Mouse (Mus musculus) liver, embryonic 14.5 days (tissue): Measurements from ENCODE around the gene Ing5. TPM values are rescaled to one million over a fixed set of nuclear protein-coding genes. Genes with fewer than 3 reads are reported as not detected.
"Not testable (repeated sequence)": the region's sequence is repeated elsewhere in the genome, so short reads cannot be mapped to it uniquely, and the experiment has no call there.

Source experiments
- ATAC-seq: fragments of 200-750 bp; cut with Nextera tagmentation; 2 replicates; pipeline ENCODE4 v1.8.0; 2017; ENCODE audit warnings: moderate number of reproducible peaks, mild to moderate bottlenecking, moderate library complexity; ENCODE audit not compliant: insufficient read depth
- DNase-seq, 3 experiments: peaks; one replicate each; pipeline ENCODE4 v3.0.0-alpha.2; 2012 to 2013; ENCODE audit warnings: low read depth in 3 of 3, low spot score in 3 of 3
- H3K27ac ChIP-seq: fragments of 300-500 bp; sonication (generic); 2 replicates; pipeline ENCODE4 v1.5.1; 2014; ENCODE audit warnings: moderate library complexity, mild to moderate bottlenecking, control low read depth, inconsistent platforms
- H3K27me3 ChIP-seq: fragments of 300-500 bp; sonication (generic); 2 replicates; pipeline ENCODE4 v1.6.1; 2014; ENCODE audit warnings: mild to moderate bottlenecking, low read length, moderate library complexity; ENCODE audit not compliant: control insufficient read depth, insufficient read depth
- H3K36me3 ChIP-seq: fragments of 300-500 bp; sonication (generic); replicated peaks from 2 replicates; pipeline ENCODE4 v1.6.1; 2014; ENCODE audit warnings: low read depth; ENCODE audit not compliant: control insufficient read depth, insufficient read depth
- H3K4me1 ChIP-seq, 2 experiments: fragments of 200-500 bp in 1 of 2; fragments of 300-500 bp in 1 of 2; sonication (generic) in 1 of 2; replicated peaks; 2 replicates each; pipeline ENCODE4 v1.6.1; 2012 to 2014; ENCODE audit warnings: antibody characterized with exemption in 1 of 2, inconsistent platforms in 1 of 2, low read length in 1 of 2; ENCODE audit not compliant: control insufficient read depth in 2 of 2, insufficient read depth in 2 of 2
- H3K4me2 ChIP-seq: fragments of 300-500 bp; sonication (generic); 2 replicates; pipeline ENCODE4 v1.6.1; 2014; ENCODE audit warnings: low read depth, mild to moderate bottlenecking, control low read depth, moderate library complexity
- H3K4me3 ChIP-seq, 2 experiments: fragments of 200-500 bp in 1 of 2; fragments of 300-500 bp in 1 of 2; sonication (generic) in 1 of 2; 2 replicates each; pipeline ENCODE4 v1.5.1; 2012 to 2014; ENCODE audit warnings: low read depth in 2 of 2, low read length in 2 of 2, mild to moderate bottlenecking in 2 of 2, control low read depth in 1 of 2, inconsistent platforms in 1 of 2, moderate library complexity in 1 of 2; ENCODE audit not compliant: insufficient read depth in 1 of 2
- H3K9ac ChIP-seq: fragments of 300-500 bp; sonication (generic); replicated peaks from 2 replicates; pipeline ENCODE4 v1.6.1; 2014; ENCODE audit warnings: mild to moderate bottlenecking, control low read depth, moderate library complexity
- H3K9me3 ChIP-seq: fragments of 300-500 bp; sonication (generic); 2 replicates; pipeline ENCODE4 v1.6.1; 2016; ENCODE audit warnings: low read length, mixed read lengths; ENCODE audit not compliant: control insufficient read depth
- CTCF ChIP-seq: IDR thresholded peaks from 2 replicates; pipeline ENCODE4 v1.5.1; 2016; ENCODE audit warnings: antibody characterized with exemption, low read depth, control low read depth
- EP300 ChIP-seq: IDR thresholded peaks from 2 replicates; pipeline ENCODE4 v1.6.1; 2016; ENCODE audit warnings: antibody characterized with exemption, low read depth
- WGBS: fragments of 180-500 bp; shearing (Covaris S2); extraction: QIAGEN DNeasy Blood & Tissue Kit; methylation state at CpG from one replicate; pipeline ENCODE4 v1.1.7; 2014; ENCODE audit not compliant: insufficient replicate concordance; 5-methylcytosine and 5-hydroxymethylcytosine counted together
- polyA plus RNA-seq, 2 experiments: library from polyadenylated mRNA; depleted of rRNA in 1 of 2; stranded (reverse) in 1 of 2; unstranded in 1 of 2; fragments of >200 nt; fragmentation: Nextera tagmentation in 1 of 2; extraction: Ambion mirVana in 1 of 2; gene quantifications; 2 replicates each; pipeline versions ENCODE4 v1.2.1 to v1.2.3; 2012 to 2014

Ing5 gene
- polyA plus RNA-seq, 2 experiments: 6.9 to 7.6 TPM

DNA sequence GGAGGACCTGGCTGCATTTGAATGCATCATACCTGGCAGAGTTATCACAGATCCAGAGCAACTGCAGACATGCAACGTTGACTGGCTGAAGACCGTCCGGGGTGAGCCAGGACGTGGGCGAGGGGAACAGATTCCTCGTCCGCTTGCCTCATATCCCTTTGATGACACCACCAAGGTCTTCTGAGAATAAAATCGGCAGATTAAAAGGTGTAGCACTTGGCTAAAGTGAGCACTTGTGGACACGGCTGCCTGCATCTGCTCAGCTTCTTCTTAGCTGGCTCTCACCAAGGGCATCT is 22.7 kb downstream of the Ing5 start:
- ATAC-seq (no peak), DNase-seq (no peak)
- WGBS: 87% methylated on average over 9 of the region's 9 CpGs
- Histone ChIP-seq H3K27ac (no peak overlapping the region), H3K9me3 (no peaks in the 10 kb centered on the region), H3K36me3 (no peaks in the 10 kb centered on the region; the same call in 1 of the 2 replicates), H3K27me3 (no peaks in the 10 kb centered on the region), H3K9ac (peak overlapping the region; percentile 82; the same call in 1 of the 2 replicates), H3K4me1 (peaks cover 13 to 17% of the 10 kb centered on the region in 2 experiments), H3K4me2 (peak overlapping the region; percentile 99), H3K4me3 (peak overlapping the region in 1 of 2 experiments; percentile 72; a peak in 2 of 4 replicates)
- TF ChIP-seq CTCF (no peak), EP300 (no peak)

DNA sequence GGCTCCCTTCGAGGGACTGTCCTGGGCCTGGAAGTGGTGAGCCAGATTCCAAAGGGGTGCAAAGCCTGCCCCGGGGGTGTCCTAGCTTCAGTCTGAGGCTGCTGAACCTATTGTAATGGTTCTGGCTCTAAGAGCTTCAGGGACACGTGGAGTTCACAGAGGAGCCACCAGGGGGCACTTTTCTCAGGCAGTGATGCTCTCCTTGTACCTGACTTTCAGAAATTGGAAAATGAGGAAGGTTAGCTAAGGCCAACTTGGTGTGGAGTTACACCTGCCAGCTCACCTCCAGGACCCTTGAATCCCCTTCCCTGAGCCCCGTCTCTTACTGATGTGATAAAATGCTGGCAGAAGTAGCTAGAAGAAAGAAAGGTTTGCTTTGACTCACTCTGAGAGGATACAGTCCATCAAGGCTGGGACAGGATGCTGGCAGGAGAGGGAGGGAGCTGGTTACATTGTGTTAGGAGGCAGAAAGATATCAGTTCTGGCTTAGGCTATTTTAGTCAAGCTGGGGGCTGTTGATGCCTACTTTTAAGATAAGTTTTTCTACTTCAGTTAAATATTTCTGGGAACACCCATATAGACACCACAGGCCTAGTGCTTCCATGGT is 29.1 kb downstream of the Ing5 start:
- peak; percentile 52 for TF ChIP-seq CTCF
- peak; percentile 19; the same call in 1 of the 2 replicates for ATAC-seq
- H3K27me3 ChIP-seq, H3K4me3 ChIP-seq, H3K4me1 ChIP-seq, H3K9ac ChIP-seq, H3K4me2 ChIP-seq, H3K9me3 ChIP-seq, DNase-seq, H3K27ac ChIP-seq, H3K36me3 ChIP-seq: not testable (repeated sequence)
- WGBS: 68% methylated on average over 2 of the region's 4 CpGs

DNA sequence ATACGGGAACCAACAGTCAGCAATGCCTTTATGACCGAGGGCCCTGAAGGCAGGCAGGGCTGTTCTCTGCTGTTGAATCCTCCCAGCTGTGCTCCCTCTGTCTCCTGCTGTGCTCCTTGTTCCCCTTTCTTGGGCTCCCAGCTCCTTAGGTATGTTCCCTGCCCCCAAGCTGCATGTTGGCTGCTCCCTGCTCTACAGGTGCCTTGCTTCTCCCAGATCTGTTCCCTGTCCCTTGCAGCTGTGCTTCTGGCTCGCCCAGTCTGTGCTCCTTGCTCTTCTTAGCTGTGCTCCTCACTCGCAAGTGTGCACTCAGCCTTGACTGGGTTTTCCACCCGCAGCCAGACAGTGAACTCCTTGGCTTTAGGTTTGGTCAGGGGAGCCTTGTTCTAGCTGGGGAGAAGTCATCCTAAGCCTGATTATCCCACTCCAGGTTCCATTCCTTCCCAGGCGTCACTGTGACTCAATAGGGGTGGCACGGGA is 30.9 kb downstream of the Ing5 start:
- ATAC-seq: 0 out of 2 replicates have a peak, but pooled peaks have one; percentile 11
- Histone ChIP-seq H3K4me2 (no peak overlapping the region), H3K27me3 (no peaks in the 10 kb centered on the region), H3K9ac (no peak overlapping the region), H3K4me3 (no peak overlapping the region), H3K36me3 (no peaks in the 10 kb centered on the region; the same call in 1 of the 2 replicates), H3K27ac (no peak overlapping the region), H3K9me3 (no peaks in the 10 kb centered on the region), H3K4me1 (no peaks in the 10 kb centered on the region)
- DNase-seq: no peak
- WGBS: 68% methylated on average over 7 of the region's 7 CpGs
- TF ChIP-seq EP300 (no peak), CTCF (no peak)

DNA sequence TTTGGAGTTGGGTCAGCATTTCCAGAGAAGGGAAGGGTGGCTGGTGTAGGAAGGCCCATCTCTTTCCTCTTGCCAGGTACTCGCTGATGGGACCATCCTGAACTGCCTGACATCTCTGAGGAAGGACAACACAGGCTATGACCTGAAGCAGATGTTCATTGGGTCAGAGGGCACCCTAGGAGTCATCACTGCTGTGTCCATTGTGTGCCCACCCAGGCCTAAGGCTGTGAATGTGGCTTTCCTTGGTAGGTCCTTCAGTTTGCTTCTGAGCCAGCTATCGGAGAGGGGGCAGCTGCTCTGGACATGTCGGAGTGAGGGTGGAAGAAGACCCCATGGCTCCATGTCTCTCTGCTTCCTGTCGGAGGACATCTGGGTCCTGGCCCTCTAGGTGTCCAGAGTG is 31.4 kb downstream of the Ing5 start:
- no peak for TF ChIP-seq EP300
- TF ChIP-seq CTCF: no peak
- Histone ChIP-seq H3K9me3 (no peaks in the 10 kb centered on the region), H3K27me3 (no peaks in the 10 kb centered on the region), H3K4me1 (no peaks in the 10 kb centered on the region), H3K4me2 (no peak overlapping the region), H3K4me3 (no peak overlapping the region), H3K27ac (no peak overlapping the region), H3K9ac (no peak overlapping the region), H3K36me3 (no peaks in the 10 kb centered on the region; the same call in 1 of the 2 replicates)
- WGBS: 78% methylated on average over 4 of the region's 4 CpGs
- DNase-seq (no peak), ATAC-seq (no peak)

DNA sequence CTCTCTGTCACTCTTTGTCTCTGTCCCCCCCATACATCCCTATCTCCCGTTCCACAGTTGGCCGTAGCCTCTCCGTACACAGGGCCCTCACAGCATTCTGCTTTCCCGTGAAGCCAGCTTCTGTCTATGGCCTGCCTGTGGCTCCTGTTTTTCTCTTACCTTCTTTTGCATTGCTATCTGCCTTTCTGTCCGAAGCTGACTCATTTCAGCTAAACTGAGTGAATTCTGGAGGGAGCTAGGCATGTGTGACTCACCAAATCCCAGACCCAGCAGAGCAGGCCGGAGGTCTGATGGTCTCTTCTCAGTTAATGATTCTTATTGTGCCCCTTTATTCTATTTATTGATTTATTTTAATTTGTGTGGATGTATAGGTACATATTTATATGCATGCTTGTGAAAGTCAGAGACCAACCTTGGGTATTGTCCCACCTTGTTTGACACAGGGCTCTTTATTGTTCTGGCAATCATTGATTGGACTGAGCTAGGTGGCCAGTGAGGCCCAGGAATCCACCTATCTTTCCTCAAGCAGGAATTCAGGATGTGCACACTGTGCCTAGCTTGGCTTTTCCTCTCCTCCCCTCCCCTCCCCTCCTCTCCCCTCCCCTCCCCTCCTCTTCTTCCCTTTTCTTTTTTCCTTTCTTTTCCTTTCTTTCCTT is 32.2 kb downstream of the Ing5 start:
- WGBS: 71% methylated on average over 6 of the region's 6 CpGs
- no peaks in the 10 kb centered on the region; the same call in 1 of the 2 replicates for H3K36me3 ChIP-seq
- no peaks in the 10 kb centered on the region for H3K4me1 ChIP-seq
- no peak for ATAC-seq
- no peak overlapping the region for H3K9ac ChIP-seq
- TF ChIP-seq CTCF: no peak
- no peak for TF ChIP-seq EP300
- H3K9me3 ChIP-seq: no peaks in the 10 kb centered on the region
- no peak overlapping the region for H3K4me2 ChIP-seq
- no peak overlapping the region for H3K27ac ChIP-seq
- no peak for DNase-seq
- no peak overlapping the region for H3K4me3 ChIP-seq
- H3K27me3 ChIP-seq: no peaks in the 10 kb centered on the region
